Mouse (Mus musculus): ENCODE results near the gene Ndufaf7. TPM values are rescaled to one million over a fixed set of nuclear protein-coding genes. Genes with fewer than 3 reads are reported as not detected.

Ndufaf7 gene
- 10 to 100 TPM; 22.1 to 25.8 TPM for total RNA-seq (2023)

DNA sequence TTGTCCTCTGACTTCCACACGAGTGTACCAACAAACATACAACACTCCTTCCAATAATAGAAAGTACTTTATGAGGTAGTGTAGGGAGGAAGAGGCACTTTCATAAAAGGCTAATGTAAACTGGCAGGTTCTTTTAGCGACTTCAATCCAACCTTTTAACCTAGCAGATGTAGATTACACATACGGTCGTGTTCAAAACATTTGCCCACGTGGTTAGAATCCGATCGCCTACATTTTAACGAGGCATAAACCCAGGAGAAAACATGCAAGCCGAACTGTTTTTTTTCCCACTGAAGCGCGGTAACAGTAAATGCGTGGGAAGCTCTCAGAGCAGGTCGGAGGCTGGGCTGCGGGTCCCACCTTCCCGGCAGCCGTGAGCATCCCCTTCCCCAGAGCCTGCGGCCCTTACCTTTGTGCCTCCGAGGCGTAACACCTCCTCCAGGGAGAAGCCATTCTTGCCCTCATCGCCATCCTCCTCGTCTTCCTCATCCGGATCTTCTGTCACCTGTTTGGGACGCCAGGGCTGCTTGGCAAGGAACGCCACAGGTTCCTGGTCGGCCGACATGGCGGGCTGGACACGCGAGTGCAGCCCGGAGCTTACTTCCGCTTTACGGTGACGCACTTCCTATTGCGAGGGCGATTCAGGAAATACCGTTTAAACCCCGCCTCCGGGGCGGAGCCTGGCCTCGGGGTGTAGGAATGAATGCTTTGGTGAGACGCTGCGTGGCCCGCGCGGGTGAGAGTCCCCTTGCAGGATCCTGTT is at the start of gene Ndufaf7, which contains the start of gene Cebpz:
Gene Ndufaf7, plus strand, starts transcription at position 671 of the 763 bp plus-strand sequence.
Gene Cebpz, minus strand, starts transcription at position 601 of the 763 bp plus-strand sequence.

DNA sequence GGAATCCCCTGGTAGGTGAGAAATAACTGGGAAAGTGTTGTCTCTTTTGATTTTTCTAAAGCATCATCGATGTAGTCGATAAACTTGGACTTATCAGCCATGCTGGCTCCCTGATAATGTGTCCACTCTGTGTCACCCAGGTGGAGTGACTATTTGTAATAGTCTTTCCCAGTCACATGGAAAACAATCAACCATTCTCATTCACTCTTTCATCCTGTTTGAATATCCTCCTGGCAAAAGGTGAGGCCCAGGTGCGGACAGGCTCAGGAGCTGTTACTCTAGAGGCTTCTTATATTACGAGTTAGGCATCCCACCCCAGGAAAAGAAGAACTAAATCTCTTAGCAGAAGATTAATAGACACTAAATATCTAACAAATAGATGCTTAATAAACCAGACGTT is 30.0 kb upstream of the Ndufaf7 start, which contains the start of gene Sult6b1:
Gene Sult6b1, minus strand, starts transcription at position 101 of the 400 bp plus-strand sequence.

DNA sequence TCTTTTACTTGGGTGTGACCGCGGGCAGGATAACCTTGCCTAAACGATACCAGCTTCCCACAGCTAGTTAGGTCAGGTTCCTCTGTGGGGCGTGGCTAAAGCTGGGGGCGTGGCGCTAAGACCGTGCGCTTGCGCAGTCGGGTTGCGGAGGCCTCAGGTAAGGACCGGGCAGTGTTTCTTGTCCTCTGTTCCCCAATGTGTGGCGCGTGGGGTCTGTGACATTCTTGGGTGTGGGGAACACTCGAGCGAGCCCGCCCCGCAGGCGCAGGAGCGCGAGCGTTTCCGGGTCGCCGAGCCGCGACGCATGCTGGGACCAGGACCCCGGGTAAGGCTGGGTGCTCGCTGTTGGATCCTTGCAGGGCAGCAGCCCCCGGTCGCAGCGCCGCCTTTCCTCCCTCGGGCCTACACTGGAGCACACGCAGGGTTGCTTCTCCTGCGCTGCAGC is 20.5 kb upstream of the Ndufaf7 start, which contains the start of gene Cebpzos:
Gene Cebpzos, plus strand, starts transcription at position 132 of the 445 bp plus-strand sequence.

Other genes starting within 250 kb of the Ndufaf7 start
- 10 to 100 TPM; 41.3 to 41.6 TPM for gene Strn, start 199.9 kb upstream of the Ndufaf7 start, total RNA-seq (2023)
- gene Heatr5b, start 101.8 kb upstream of the Ndufaf7 start, total RNA-seq (2023): 10 to 100 TPM; 20.0 to 21.3 TPM
- gene Gpatch11, start 101.6 kb upstream of the Ndufaf7 start, total RNA-seq (2023): 10 to 100 TPM; 22.9 to 24.1 TPM
- gene Eif2ak2, start 54.6 kb upstream of the Ndufaf7 start, total RNA-seq (2023): 10 to 100 TPM; 28.4 to 31.6 TPM
- not detected for gene Sult6b1, start 30.1 kb upstream of the Ndufaf7 start, total RNA-seq (2023)
- 1 to 10 TPM; 6.9 TPM for gene Cebpzos, start 20.6 kb upstream of the Ndufaf7 start, total RNA-seq (2023)
- 10 to 100 TPM; 67.5 to 70.8 TPM for gene Cebpz, start 70 bp upstream of the Ndufaf7 start, total RNA-seq (2023)
- gene Prkd3, start 83.7 kb downstream of the Ndufaf7 start, total RNA-seq (2023): 10 to 100 TPM; 46.0 to 54.2 TPM
- 1 to 10 TPM; 6.3 to 7.7 TPM for gene Qpct, start 114.8 kb downstream of the Ndufaf7 start, total RNA-seq (2023)

Data from neutrophil, adult 59 days (primary cell).